28 mouse cellular contexts compared by ENCODE assay signal in genomic region chr7:135392949-135393542, GRCm38 (mm10). TPM values are rescaled to one million over a fixed set of nuclear protein-coding genes. Genes with fewer than 3 reads are reported as not detected.
DNase-seq lines count a peak whose midpoint lies in the region; ATAC-seq and TF ChIP-seq lines count a peak whose summit lies in the region.
"Had no signal": no experiment of that assay in that cellular context is flagged by ENCODE, and none has a peak within 500 bp of the region (broad histone marks: within the 10 kb centered on the region; RNA-seq: fewer than 3 reads in every experiment).

No protein-coding gene starts in this region.

- no peak overlapping the region for H3K4me2 ChIP-seq in forebrain, embryonic 11.5 days (ENCODE audit: low read depth, low read length, severe bottlenecking)
- H3K4me2 ChIP-seq in forebrain, postnatal 0 days (ENCODE audit: low read depth) = no peak overlapping the region
- no peak overlapping the region for H3K4me2 ChIP-seq in midbrain, embryonic 11.5 days
- no peak overlapping the region for H3K4me2 ChIP-seq in midbrain, embryonic 16.5 days (ENCODE audit: low read length)
- H3K4me2 ChIP-seq: embryonic facial prominence, embryonic 15.5 days; forebrain, embryonic 13.5 days; hindbrain, embryonic 12.5 days had no signal

- no peaks in the 10 kb centered on the region for H3K36me3 ChIP-seq in forebrain, embryonic 11.5 days (ENCODE audit: control insufficient read depth, insufficient read depth, low read length)
- no peaks in the 10 kb centered on the region for H3K36me3 ChIP-seq in forebrain, postnatal 0 days (ENCODE audit: insufficient read depth)
- no peaks in the 10 kb centered on the region for H3K36me3 ChIP-seq in midbrain, embryonic 11.5 days (ENCODE audit: control insufficient read depth, insufficient read depth, low read length)
- H3K36me3 ChIP-seq in midbrain, embryonic 16.5 days (ENCODE audit: control insufficient read depth, insufficient read depth, low read length) = no peaks in the 10 kb centered on the region
- H3K36me3 ChIP-seq: embryonic facial prominence, embryonic 15.5 days; heart, embryonic 10.5 days; hindbrain, embryonic 12.5 days had no signal

- H3K9me3 ChIP-seq in forebrain, embryonic 11.5 days (ENCODE audit: control insufficient read depth, low read length) = no peaks in the 10 kb centered on the region
- no peaks in the 10 kb centered on the region for H3K9me3 ChIP-seq in forebrain, postnatal 0 days (ENCODE audit: low read length)
- no peaks in the 10 kb centered on the region for H3K9me3 ChIP-seq in midbrain, embryonic 11.5 days (ENCODE audit: control insufficient read depth, low read length)
- no peaks in the 10 kb centered on the region for H3K9me3 ChIP-seq in midbrain, embryonic 16.5 days (replicated peaks; ENCODE audit: control insufficient read depth, low read length, poor library complexity, severe bottlenecking)
- H3K9me3 ChIP-seq: embryonic facial prominence, embryonic 15.5 days; forebrain, embryonic 13.5 days; heart, embryonic 10.5 days; hindbrain, embryonic 12.5 days had no signal

- 6% methylated on average over 5 of the region's 5 CpGs for WGBS in forebrain, embryonic 11.5 days
- WGBS in forebrain, postnatal 0 days = 9% methylated on average over 5 of the region's 5 CpGs
- 6% methylated on average over 5 of the region's 5 CpGs for WGBS in midbrain, embryonic 11.5 days
- 8% methylated on average over 5 of the region's 5 CpGs for WGBS in midbrain, embryonic 16.5 days

- no peak overlapping the region for H3K9ac ChIP-seq in forebrain, embryonic 11.5 days (ENCODE audit: low read length)
- H3K9ac ChIP-seq in forebrain, postnatal 0 days = no peak overlapping the region
- H3K9ac ChIP-seq in midbrain, embryonic 11.5 days (ENCODE audit: low read length) = no peak overlapping the region
- no peak overlapping the region for H3K9ac ChIP-seq in midbrain, embryonic 16.5 days (ENCODE audit: low read depth, low read length)
- H3K9ac ChIP-seq: embryonic facial prominence, embryonic 15.5 days; forebrain, embryonic 13.5 days; hindbrain, embryonic 12.5 days had no signal

- peaks cover 2% of the 10 kb centered on the region; the same call in 1 of the 2 replicates for H3K27me3 ChIP-seq in forebrain, embryonic 11.5 days (ENCODE audit: control insufficient read depth, insufficient read depth, low read length)
- no peaks in the 10 kb centered on the region for H3K27me3 ChIP-seq in forebrain, postnatal 0 days (ENCODE audit: insufficient read depth, low read length)
- H3K27me3 ChIP-seq in midbrain, embryonic 11.5 days (ENCODE audit: control insufficient read depth, insufficient read depth, low read length) = peaks cover 38% of the 10 kb centered on the region
- H3K27me3 ChIP-seq in midbrain, embryonic 16.5 days (ENCODE audit: control insufficient read depth, insufficient read depth, low read depth, low read length) = peaks cover 8% of the 10 kb centered on the region
- H3K27me3 ChIP-seq: embryonic facial prominence, embryonic 15.5 days had no signal

- H3K4me1 ChIP-seq in forebrain, embryonic 11.5 days (replicated peaks; ENCODE audit: control insufficient read depth, insufficient read depth, low read length) = no peaks in the 10 kb centered on the region
- no peaks in the 10 kb centered on the region for H3K4me1 ChIP-seq in forebrain, postnatal 0 days (ENCODE audit: insufficient read depth)
- H3K4me1 ChIP-seq in midbrain, embryonic 11.5 days (ENCODE audit: control insufficient read depth, insufficient read depth, low read length) = 0 out of 2 replicates have a peak, but pooled peaks cover 2% of the 10 kb centered on the region
- 0 out of 2 replicates have a peak, but pooled peaks cover under 1% of the 10 kb centered on the region for H3K4me1 ChIP-seq in midbrain, embryonic 16.5 days (ENCODE audit: control insufficient read depth, insufficient read depth, low read length)
- H3K4me1 ChIP-seq: embryonic facial prominence, embryonic 15.5 days had no signal

- H3K4me3 ChIP-seq in forebrain, embryonic 11.5 days (ENCODE audit: low read depth, low read length) = no peak overlapping the region
- no peak overlapping the region for H3K4me3 ChIP-seq in forebrain, postnatal 0 days (ENCODE audit: low read depth, low read length)
- no peak overlapping the region for H3K4me3 ChIP-seq in midbrain, embryonic 11.5 days (ENCODE audit: low read depth, low read length)
- H3K4me3 ChIP-seq in midbrain, embryonic 16.5 days (ENCODE audit: low read depth, low read length) = no peak overlapping the region
- H3K4me3 ChIP-seq in gastrocnemius, adult 2 months = no peak overlapping the region
- H3K4me3 ChIP-seq: embryonic facial prominence, embryonic 15.5 days; erythroblast, embryonic 14.5 days; forebrain, embryonic 13.5 days; heart, embryonic 10.5 days; hindbrain, embryonic 12.5 days had no signal

- intact Hi-C loops in gastrocnemius, adult 2 months (cut with DNase I) = no loop called here

- DNase-seq in forebrain, embryonic 11.5 days (ENCODE audit: low spot score) = no peak
- no peak for DNase-seq in forebrain, postnatal 0 days
- DNase-seq in midbrain, embryonic 11.5 days (ENCODE audit: low spot score, missing footprints) = peak; percentile 94
- DNase-seq in retina, embryonic 14.5 days (ENCODE audit: low spot score) = peak; percentile 64
- DNase-seq in gastrocnemius, adult 2 months = no peak
- DNase-seq: adrenal gland, postnatal 25 days; cerebellum, adult 2 months; cerebellum, postnatal 14 days; gastrocnemius, postnatal 25 days; heart, postnatal 10 days; heart, postnatal 4 days had no signal

- H3K27ac ChIP-seq in forebrain, embryonic 11.5 days (ENCODE audit: low read depth, low read length) = no peak overlapping the region
- H3K27ac ChIP-seq in forebrain, postnatal 0 days (ENCODE audit: low read depth, low read length) = no peak overlapping the region
- H3K27ac ChIP-seq in midbrain, embryonic 11.5 days (ENCODE audit: low read depth, low read length) = no peak overlapping the region
- no peak overlapping the region for H3K27ac ChIP-seq in midbrain, embryonic 16.5 days (ENCODE audit: low read length)
- no peak overlapping the region for H3K27ac ChIP-seq in gastrocnemius, adult 2 months
- H3K27ac ChIP-seq: embryonic facial prominence, embryonic 15.5 days; forebrain, embryonic 13.5 days; heart, embryonic 10.5 days; hindbrain, embryonic 12.5 days had no signal

- ATAC-seq in forebrain, embryonic 11.5 days (replicated peaks; ENCODE audit: low FRiP score) = peak; percentile 53; the same call in 1 of the 2 replicates
- no peak for ATAC-seq in forebrain, postnatal 0 days
- ATAC-seq in midbrain, embryonic 11.5 days (ENCODE audit: low FRiP score) = peak; percentile 75
- no peak for ATAC-seq in midbrain, embryonic 16.5 days
- ATAC-seq: activated CD4-positive, CD25-positive, alpha-beta regulatory T cell, adult 4 months; forebrain, embryonic 13.5 days; hindbrain, embryonic 16.5 days; inflammation-experienced regulatory T-cells, adult 6 months; intestine, postnatal 0 days; Patski had no signal

- no peak for TF ChIP-seq CTCF in forebrain, postnatal 0 days (IDR thresholded peaks at IDR 0.05; ENCODE audit: low read depth)
- no peak for TF ChIP-seq CTCF in gastrocnemius, adult 2 months (IDR thresholded peaks at IDR 0.05)

RNA-seq across cellular contexts. Expression of gene Foxi2, which starts 17.1 kb away (rescaled TPM):
- 0.91 and 1.1 TPM in 2 replicates for polyA plus RNA-seq in forebrain, embryonic 11.5 days (2014; fragmentation: Nextera tagmentation; extraction: Ambion mirVana)
- not detected in 2 replicates for total RNA-seq in forebrain, postnatal 0 days (2014; rRNA removed)
- polyA plus RNA-seq in forebrain, postnatal 0 days (2015; fragmentation: Nextera tagmentation; extraction: Ambion mirVana) = 0.05 and 0.07 TPM in 2 replicates
- polyA plus RNA-seq in midbrain, embryonic 11.5 days (2014; fragmentation: Nextera tagmentation; extraction: Ambion mirVana) = 0.57 and 0.63 TPM in 2 replicates
- not detected in 2 replicates for polyA plus RNA-seq in midbrain, embryonic 16.5 days (2015; fragmentation: Nextera tagmentation; extraction: Ambion mirVana)
- not detected for total RNA-seq in gastrocnemius, adult 2 months (2021)
- total RNA-seq: adrenal gland, adult 18-20 months; adrenal gland, postnatal 25 days; CH12.LX; common myeloid progenitor, adult 5-6 weeks; gastrocnemius, adult 18-20 months; gastrocnemius, postnatal 25 days; granulocyte monocyte progenitor cell, adult 5-6 weeks; heart, postnatal 10 days; heart, postnatal 4 days had no signal
- polyA plus RNA-seq: activated CD4-positive, CD25-positive, alpha-beta regulatory T cell, adult 4 months; cerebellum, adult 2 months; erythroblast, embryonic 14.5 days; forebrain, embryonic 13.5 days; heart, embryonic 14.5 days; inflammation-experienced regulatory T-cells, adult 6 months; intestine, postnatal 0 days; Patski had no signal

Comparison
In these comparisons a context has a peak if more than half of its experiments do, and no peak if none do; other contexts are left out.
1. ATAC-seq: peak in forebrain, embryonic 11.5 days (single experiment) and midbrain, embryonic 11.5 days (single experiment); none in forebrain, postnatal 0 days (single experiment) and midbrain, embryonic 16.5 days (single experiment).
2. DNase-seq: peak in midbrain, embryonic 11.5 days (single experiment) and retina, embryonic 14.5 days (single experiment); none in forebrain, embryonic 11.5 days (single experiment), forebrain, postnatal 0 days (single experiment) and gastrocnemius, adult 2 months (single experiment).